Mouse (Mus musculus) forebrain, postnatal 0 days (tissue): ENCODE results near the gene Gm5244. TPM values are rescaled to one million over a fixed set of nuclear protein-coding genes. Genes with fewer than 3 reads are reported as not detected.

Experiments
- ATAC-seq: fragments of 200-750 bp; cut with Nextera tagmentation; 2 replicates; pipeline ENCODE4 v1.8.0; 2017; ENCODE audit warnings: mild to moderate bottlenecking, moderate library complexity
- DNase-seq: peaks from one replicate; pipeline ENCODE4 v3.0.0-alpha.2; 2015
- H3K27ac ChIP-seq: fragments of 300-500 bp; sonication (generic); 2 replicates; pipeline ENCODE4 v1.5.1; 2014; ENCODE audit warnings: low read depth, mild to moderate bottlenecking, antibody characterized with exemption, low read length, moderate library complexity, mixed read lengths
- H3K27me3 ChIP-seq: fragments of 300-500 bp; sonication (generic); 2 replicates; pipeline ENCODE4 v1.6.1; 2014; ENCODE audit warnings: mild to moderate bottlenecking, low read length, mixed read lengths; ENCODE audit not compliant: insufficient read depth
- H3K36me3 ChIP-seq: fragments of 300-500 bp; sonication (generic); 2 replicates; pipeline ENCODE4 v1.6.1; 2014; ENCODE audit warnings: mild to moderate bottlenecking, moderate library complexity; ENCODE audit not compliant: insufficient read depth
- H3K4me1 ChIP-seq: fragments of 300-500 bp; sonication (generic); 2 replicates; pipeline ENCODE4 v1.6.1; 2014; ENCODE audit warnings: antibody characterized with exemption; ENCODE audit not compliant: insufficient read depth
- H3K4me2 ChIP-seq: fragments of 300-500 bp; sonication (generic); 2 replicates; pipeline ENCODE4 v1.6.1; 2014; ENCODE audit warnings: low read depth, mild to moderate bottlenecking, moderate library complexity
- H3K4me3 ChIP-seq: fragments of 300-500 bp; sonication (generic); 2 replicates; pipeline ENCODE4 v1.5.1; 2014; ENCODE audit warnings: low read depth, low read length, mixed read lengths
- H3K9ac ChIP-seq: fragments of 300-500 bp; sonication (generic); 2 replicates; pipeline ENCODE4 v1.6.1; 2014; ENCODE audit warnings: mild to moderate bottlenecking
- H3K9me3 ChIP-seq: fragments of 300-500 bp; sonication (generic); 2 replicates; pipeline ENCODE4 v1.6.1; 2016; ENCODE audit warnings: low read length
- CTCF ChIP-seq: sonication (generic); IDR thresholded peaks from 2 replicates; pipeline ENCODE4 v1.5.1; 2016; ENCODE audit warnings: antibody characterized with exemption, control low read depth, low read depth
- WGBS: fragments of 180-500 bp; shearing (Covaris S2); extraction: QIAGEN DNeasy Blood & Tissue Kit; methylation state at CpG from one replicate; pipeline ENCODE4 v1.1.7; 2014; 5-methylcytosine and 5-hydroxymethylcytosine counted together
- polyA plus RNA-seq: library from polyadenylated mRNA; unstranded; fragments of >200 nt; fragmentation: Nextera tagmentation; extraction: Ambion mirVana; gene quantifications from 2 replicates; pipeline ENCODE4 v1.2.1, GENCODE M21; 2015
- total RNA-seq: library from RNA; depleted of rRNA; stranded (reverse); fragments of >200 nt; gene quantifications from 2 replicates; pipeline ENCODE4 v1.2.3, GENCODE M21; 2014; rRNA removed

Gene Gm5244
- total RNA-seq, result not detected in 2 replicates
- not detected in 2 replicates for polyA plus RNA-seq

DNA sequence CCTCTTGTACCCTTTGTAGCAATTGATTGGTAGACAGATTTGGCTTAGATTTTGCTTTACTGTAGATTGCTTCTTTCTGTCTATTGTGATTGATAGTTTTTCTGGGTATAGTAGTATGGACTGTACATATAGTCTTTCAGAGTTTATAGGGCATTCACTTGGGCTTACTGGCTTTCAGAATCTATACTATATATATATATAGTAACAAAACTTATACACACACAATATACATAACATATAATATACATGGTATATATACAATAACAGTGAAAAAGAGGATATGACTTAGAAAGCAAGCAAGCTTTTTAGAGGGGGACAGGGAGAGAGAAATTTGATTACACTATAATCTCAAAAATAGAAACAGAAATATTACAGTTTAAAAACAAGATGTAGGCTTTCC is at the start of gene Gm5244:
Gene Gm5244, plus strand, starts transcription at position 301 of the 400 bp plus-strand sequence.
- ATAC-seq (no peak), DNase-seq (no peak)
- no peaks in the 10 kb centered on the region for H3K27me3 ChIP-seq
- H3K9me3 ChIP-seq, result no peaks in the 10 kb centered on the region
- no peak for TF ChIP-seq CTCF
- H3K36me3 ChIP-seq, result no peaks in the 10 kb centered on the region
- H3K27ac ChIP-seq, result no peak within 1 kb of the TSS
- H3K4me3 ChIP-seq, result no peak within 1 kb of the TSS
- no peak within 1 kb of the TSS for H3K4me2 ChIP-seq
- no peaks in the 10 kb centered on the region for H3K4me1 ChIP-seq
- no peak within 1 kb of the TSS for H3K9ac ChIP-seq

GRCm38 (mm10) chr19:12797071-12797470 is 49.4 kb upstream of the Gm5244 start:
- Histone ChIP-seq H3K4me1 (peaks cover 9% of the 10 kb centered on the region; the same call in 1 of the 2 replicates), H3K27ac (no peak overlapping the region), H3K4me2 (peak overlapping the region; percentile 66), H3K36me3 (no peaks in the 10 kb centered on the region), H3K9me3 (no peaks in the 10 kb centered on the region), H3K27me3 (no peaks in the 10 kb centered on the region), H3K4me3 (peak overlapping the region; percentile 96), H3K9ac (no peak overlapping the region; the same call in 1 of the 2 replicates)
- ATAC-seq, result no peak
- peak; percentile 65 for TF ChIP-seq CTCF
- DNase-seq, result peak; percentile 69
- WGBS, result 0% methylated on average over 7 of the region's 7 CpGs

DNA sequence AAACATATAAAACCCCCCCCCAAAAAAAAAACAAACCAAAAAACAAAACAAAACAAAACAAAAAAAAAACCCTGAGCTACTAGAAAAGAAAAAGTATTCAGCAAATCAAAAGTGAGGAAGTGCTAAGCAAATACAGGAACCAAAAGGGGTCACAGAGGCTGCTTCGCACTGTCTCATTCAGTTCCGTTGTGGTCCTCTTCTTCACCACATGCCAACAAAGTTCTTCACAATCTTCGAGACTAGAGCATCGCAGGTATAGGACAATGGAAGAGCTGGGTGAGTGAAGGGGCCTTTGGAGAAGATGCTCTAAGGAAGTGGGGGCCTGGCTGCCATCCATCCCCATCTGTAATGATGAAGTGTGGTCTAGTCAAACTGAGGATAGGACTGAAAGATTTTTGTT is 48.1 kb upstream of the Gm5244 start:
- peaks cover 3% of the 10 kb centered on the region; the same call in 1 of the 2 replicates for H3K4me1 ChIP-seq
- H3K4me3 ChIP-seq, result no peak overlapping the region
- H3K27me3 ChIP-seq, result no peaks in the 10 kb centered on the region
- H3K27ac ChIP-seq, result no peak overlapping the region
- ATAC-seq, result no peak
- no peak for DNase-seq
- H3K4me2 ChIP-seq, result no peak overlapping the region
- no peaks in the 10 kb centered on the region for H3K9me3 ChIP-seq
- TF ChIP-seq CTCF, result no peak
- H3K9ac ChIP-seq, result no peak overlapping the region
- WGBS, result 83% methylated on average over 4 of the region's 4 CpGs
- H3K36me3 ChIP-seq, result no peaks in the 10 kb centered on the region

DNA sequence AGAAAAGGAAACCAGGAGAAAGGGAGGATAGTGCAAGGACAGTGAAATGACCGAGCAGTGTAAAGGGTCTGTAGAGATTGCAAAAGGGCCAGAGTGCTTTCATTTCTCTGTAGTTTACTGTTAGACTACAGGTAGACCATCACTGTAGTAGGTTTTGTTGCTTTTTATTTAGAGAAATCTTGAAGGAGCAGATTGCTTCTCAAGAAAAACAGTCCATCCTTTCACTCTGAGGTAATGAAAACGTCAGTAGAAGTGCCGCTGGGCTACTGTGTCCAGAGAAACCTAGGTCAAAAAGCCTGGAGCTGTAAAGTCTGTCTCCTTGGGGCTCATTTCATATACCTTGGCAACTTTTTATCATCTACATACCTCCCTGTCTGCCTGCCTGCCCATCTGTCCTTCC is 47.4 kb upstream of the Gm5244 start:
- ATAC-seq (no peak), DNase-seq (no peak)
- no peak overlapping the region for H3K27ac ChIP-seq
- no peaks in the 10 kb centered on the region for H3K36me3 ChIP-seq
- H3K4me2 ChIP-seq, result no peak overlapping the region
- WGBS, result 90% methylated on average over 3 of the region's 3 CpGs
- no peak overlapping the region for H3K4me3 ChIP-seq
- no peaks in the 10 kb centered on the region for H3K27me3 ChIP-seq
- no peaks in the 10 kb centered on the region for H3K9me3 ChIP-seq
- H3K9ac ChIP-seq, result no peak overlapping the region
- peaks cover under 1% of the 10 kb centered on the region; the same call in 1 of the 2 replicates for H3K4me1 ChIP-seq
- TF ChIP-seq CTCF, result no peak

DNA sequence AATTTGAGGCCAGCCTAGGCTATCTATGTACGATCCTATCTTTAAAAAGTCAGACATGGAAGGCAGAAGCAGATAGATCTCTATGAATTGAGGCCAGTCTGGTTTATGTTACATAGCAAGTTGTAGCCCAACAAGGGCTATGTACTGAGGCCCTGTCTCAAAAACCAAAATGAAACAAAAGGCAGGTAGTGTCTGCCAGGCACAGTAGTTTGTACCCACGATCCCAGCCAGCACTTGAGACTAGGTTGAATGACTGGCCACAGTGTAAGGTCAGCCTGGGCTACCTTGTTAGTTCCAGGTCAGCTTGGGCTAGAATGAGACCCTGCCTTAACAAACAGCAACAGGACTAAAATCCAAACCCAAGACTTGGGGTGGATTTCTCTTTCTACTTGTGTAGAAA is 45.9 kb upstream of the Gm5244 start:
- 71% methylated on average over 2 of the region's 2 CpGs for WGBS
- Histone ChIP-seq H3K9me3 (no peaks in the 10 kb centered on the region), H3K4me1 (no peaks in the 10 kb centered on the region), H3K4me3 (no peak overlapping the region), H3K27me3 (no peaks in the 10 kb centered on the region), H3K4me2 (no peak overlapping the region), H3K9ac (no peak overlapping the region), H3K27ac (no peak overlapping the region), H3K36me3 (no peaks in the 10 kb centered on the region)
- TF ChIP-seq CTCF, result no peak
- no peak for ATAC-seq
- no peak for DNase-seq

GRCm38 (mm10) chr19:12801046-12801445 is 45.4 kb upstream of the Gm5244 start:
- H3K36me3 ChIP-seq, result no peaks in the 10 kb centered on the region
- no peaks in the 10 kb centered on the region for H3K4me1 ChIP-seq
- no peak overlapping the region for H3K4me2 ChIP-seq
- no peak overlapping the region for H3K27ac ChIP-seq
- no peak for ATAC-seq
- no peak overlapping the region for H3K4me3 ChIP-seq
- WGBS, result 80% methylated on average over 3 of the region's 3 CpGs
- no peak for TF ChIP-seq CTCF
- H3K27me3 ChIP-seq, result no peaks in the 10 kb centered on the region
- H3K9me3 ChIP-seq, result no peaks in the 10 kb centered on the region
- H3K9ac ChIP-seq, result no peak overlapping the region
- DNase-seq, result no peak

- no peak for TF ChIP-seq CTCF
- Histone ChIP-seq H3K4me2 (no peak overlapping the region), H3K9me3 (no peaks in the 10 kb centered on the region), H3K36me3 (no peaks in the 10 kb centered on the region), H3K4me3 (no peak overlapping the region), H3K9ac (no peak overlapping the region), H3K27me3 (no peaks in the 10 kb centered on the region), H3K27ac (no peak overlapping the region), H3K4me1 (no peaks in the 10 kb centered on the region)
- ATAC-seq (no peak), DNase-seq (no peak)
- WGBS, result 71% methylated on average over 3 of the region's 3 CpGs
These were observed 43.7 kb upstream of the Gm5244 start for GRCm38 (mm10) chr19:12802830-12803229.

DNA sequence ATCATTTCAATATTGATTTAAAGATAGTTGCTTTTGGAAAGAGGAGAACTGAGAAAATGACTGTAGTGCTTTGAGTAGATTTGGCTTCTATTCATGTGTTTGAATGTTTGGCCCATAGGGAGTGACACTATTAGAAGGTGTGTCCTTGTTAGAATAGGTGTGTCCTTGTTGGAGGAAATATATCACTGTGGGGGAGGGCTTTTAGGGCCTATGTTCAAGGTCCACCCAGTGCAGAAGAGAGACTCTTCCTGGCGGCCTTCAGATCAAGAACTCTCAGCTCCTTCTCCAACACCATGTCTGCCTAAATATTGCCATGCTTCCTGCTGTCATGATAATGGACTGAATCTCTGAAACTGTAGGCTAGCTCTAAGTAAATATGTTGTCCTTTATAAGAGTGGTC is 42.2 kb upstream of the Gm5244 start:
- no peaks in the 10 kb centered on the region for H3K27me3 ChIP-seq
- no peaks in the 10 kb centered on the region for H3K36me3 ChIP-seq
- WGBS, result 85% methylated on average over 1 of the region's 1 CpGs
- H3K4me1 ChIP-seq, result no peaks in the 10 kb centered on the region
- TF ChIP-seq CTCF, result no peak
- H3K4me2 ChIP-seq, result no peak overlapping the region
- no peaks in the 10 kb centered on the region for H3K9me3 ChIP-seq
- H3K9ac ChIP-seq, result no peak overlapping the region
- no peak overlapping the region for H3K27ac ChIP-seq
- no peak overlapping the region for H3K4me3 ChIP-seq
- ATAC-seq (no peak), DNase-seq (no peak)
